Mouse (Mus musculus) midbrain, postnatal 0 days (tissue): ENCODE data around the gene Olfr214. TPM values are rescaled to one million over a fixed set of nuclear protein-coding genes. Genes with fewer than 3 reads are reported as not detected.
"Not testable (repeated sequence)": the region's sequence is repeated elsewhere in the genome, so short reads cannot be mapped to it uniquely, and the experiment has no call there.

Experiments
- ATAC-seq: fragments of 200-750 bp; cut with Nextera tagmentation; 2 replicates; pipeline ENCODE4 v1.8.0; 2017; ENCODE audit warnings: moderate number of reproducible peaks, mild to moderate bottlenecking, moderate TSS enrichment, moderate library complexity; ENCODE audit not compliant: low FRiP score
- DNase-seq: peaks from one replicate; pipeline ENCODE4 v3.0.0-alpha.2; 2015; ENCODE audit warnings: low spot score
- H3K27ac ChIP-seq: fragments of 300-500 bp; sonication (generic); 2 replicates; pipeline ENCODE4 v1.5.1; 2014; ENCODE audit warnings: low read depth, mild to moderate bottlenecking, low read length, mixed read lengths
- H3K27me3 ChIP-seq: fragments of 300-500 bp; sonication (generic); 2 replicates; pipeline ENCODE4 v1.6.1; 2014; ENCODE audit warnings: low read length, control low read depth, mixed read lengths; ENCODE audit not compliant: insufficient read depth
- H3K36me3 ChIP-seq: fragments of 300-500 bp; sonication (generic); 2 replicates; pipeline ENCODE4 v1.6.1; 2014; ENCODE audit warnings: low read length, control low read depth, mixed read lengths; ENCODE audit not compliant: insufficient read depth
- H3K4me1 ChIP-seq: fragments of 300-500 bp; sonication (generic); 2 replicates; pipeline ENCODE4 v1.6.1; 2014; ENCODE audit warnings: mild to moderate bottlenecking, control low read depth, antibody characterized with exemption, low read length, mixed read lengths; ENCODE audit not compliant: insufficient read depth
- H3K4me2 ChIP-seq: fragments of 300-500 bp; sonication (generic); 2 replicates; pipeline ENCODE4 v1.6.1; 2014; ENCODE audit warnings: low read depth, mild to moderate bottlenecking, low read length, mixed read lengths; ENCODE audit not compliant: poor library complexity, severe bottlenecking
- H3K4me3 ChIP-seq: fragments of 300-500 bp; sonication (generic); 2 replicates; pipeline ENCODE4 v1.5.1; 2014; ENCODE audit warnings: low read depth, mild to moderate bottlenecking, low read length, moderate library complexity
- H3K9ac ChIP-seq: fragments of 300-500 bp; sonication (generic); replicated peaks from 2 replicates; pipeline ENCODE4 v1.6.1; 2014; ENCODE audit warnings: mild to moderate bottlenecking, low read length, moderate library complexity, mixed read lengths; ENCODE audit not compliant: poor library complexity, severe bottlenecking
- H3K9me3 ChIP-seq: fragments of 300-500 bp; sonication (generic); 2 replicates; pipeline ENCODE4 v1.6.1; 2016; ENCODE audit warnings: low read length, control low read depth
- CTCF ChIP-seq: IDR thresholded peaks from 2 replicates; pipeline ENCODE4 v1.5.1; 2016; ENCODE audit warnings: antibody characterized with exemption, mild to moderate bottlenecking
- WGBS: fragments of 180-500 bp; shearing (Covaris S2); extraction: QIAGEN DNeasy Blood & Tissue Kit; methylation state at CpG from one replicate; pipeline ENCODE4 v1.1.7; 2014; 5-methylcytosine and 5-hydroxymethylcytosine counted together
- polyA plus RNA-seq: library from polyadenylated mRNA; unstranded; fragments of >200 nt; fragmentation: Nextera tagmentation; extraction: Ambion mirVana; gene quantifications from 2 replicates; pipeline ENCODE4 v1.2.1, GENCODE M21; 2015
- total RNA-seq: library from RNA; depleted of rRNA; stranded (reverse); fragments of >200 nt; gene quantifications from 2 replicates; pipeline ENCODE4 v1.2.3, GENCODE M21; 2014; rRNA removed

The Olfr214 gene
- 0.99 TPM in 1 of 2 replicates, not detected in the other for total RNA-seq
- not detected in 2 replicates for polyA plus RNA-seq

- Histone ChIP-seq H3K4me1 (no peaks in the 10 kb centered on the region), H3K27me3 (no peaks in the 10 kb centered on the region), H3K27ac (no peak within 1 kb of the TSS), H3K36me3 (no peaks in the 10 kb centered on the region), H3K9me3 (no peaks in the 10 kb centered on the region), H3K9ac (no peak within 1 kb of the TSS), H3K4me3 (no peak within 1 kb of the TSS), H3K4me2 (no peak within 1 kb of the TSS)
- DNase-seq = no peak
- no peak for TF ChIP-seq CTCF
- ATAC-seq = no peak
- 77% methylated on average over 1 of the region's 1 CpGs for WGBS
Observed at GRCm38 (mm10) chr6:116553935-116554334, at the start of gene Olfr214. Gene Olfr214 (plus strand): TSS chr6:116554235.

GRCm38 (mm10) chr6:116506302-116507003, 47.6 kb upstream of the Olfr214 start, which contains the start of gene Olfr212:
Gene Olfr212 (plus strand): TSS chr6:116506516.
- not testable (repeated sequence) for H3K27me3 ChIP-seq, H3K9me3 ChIP-seq, H3K4me1 ChIP-seq, H3K4me3 ChIP-seq, H3K9ac ChIP-seq, H3K36me3 ChIP-seq, ATAC-seq, H3K4me2 ChIP-seq, H3K27ac ChIP-seq, DNase-seq
- 89% methylated on average over 19 of the region's 20 CpGs for WGBS

DNA sequence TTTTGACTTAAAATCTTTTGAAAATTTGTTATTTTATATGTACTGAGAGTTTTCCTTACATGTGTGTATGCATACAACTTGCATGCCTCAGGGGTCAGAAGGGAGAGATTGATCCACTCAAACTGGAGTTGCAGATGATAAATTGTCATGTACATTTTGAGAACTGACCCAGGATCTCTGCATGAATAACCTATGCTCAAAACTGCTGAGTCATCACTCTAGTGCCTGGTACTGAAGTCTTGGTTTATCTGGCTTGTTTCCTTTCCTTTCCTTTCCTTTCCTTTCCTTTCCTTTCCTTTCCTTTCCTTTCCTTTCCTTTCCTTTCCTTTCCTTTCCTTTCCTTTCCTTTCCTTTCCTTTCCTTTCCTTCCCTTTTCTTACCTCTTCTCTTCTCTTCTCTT, 39.2 kb upstream of the Olfr214 start:
- no peak overlapping the region for H3K27ac ChIP-seq
- H3K27me3 ChIP-seq = no peaks in the 10 kb centered on the region
- no peaks in the 10 kb centered on the region for H3K36me3 ChIP-seq
- H3K4me1 ChIP-seq = no peaks in the 10 kb centered on the region
- H3K9ac ChIP-seq = no peak overlapping the region
- no peak overlapping the region for H3K4me2 ChIP-seq
- H3K4me3 ChIP-seq = no peak overlapping the region
- ATAC-seq (no peak), DNase-seq (no peak)
- no peak for TF ChIP-seq CTCF
- no peaks in the 10 kb centered on the region for H3K9me3 ChIP-seq

GRCm38 (mm10) chr6:116538156-116538555, 15.9 kb upstream of the Olfr214 start, which contains the start of gene Olfr213:
Gene Olfr213 (plus strand): TSS chr6:116538456.
- TF ChIP-seq CTCF = no peak
- Histone ChIP-seq H3K9me3 (no peaks in the 10 kb centered on the region), H3K4me3 (no peak within 1 kb of the TSS), H3K4me2 (no peak within 1 kb of the TSS), H3K36me3 (no peaks in the 10 kb centered on the region), H3K27ac (no peak within 1 kb of the TSS), H3K4me1 (no peaks in the 10 kb centered on the region), H3K27me3 (no peaks in the 10 kb centered on the region), H3K9ac (no peak within 1 kb of the TSS)
- DNase-seq (no peak), ATAC-seq (no peak)
- WGBS = 85% methylated on average over 1 of the region's 1 CpGs

DNA sequence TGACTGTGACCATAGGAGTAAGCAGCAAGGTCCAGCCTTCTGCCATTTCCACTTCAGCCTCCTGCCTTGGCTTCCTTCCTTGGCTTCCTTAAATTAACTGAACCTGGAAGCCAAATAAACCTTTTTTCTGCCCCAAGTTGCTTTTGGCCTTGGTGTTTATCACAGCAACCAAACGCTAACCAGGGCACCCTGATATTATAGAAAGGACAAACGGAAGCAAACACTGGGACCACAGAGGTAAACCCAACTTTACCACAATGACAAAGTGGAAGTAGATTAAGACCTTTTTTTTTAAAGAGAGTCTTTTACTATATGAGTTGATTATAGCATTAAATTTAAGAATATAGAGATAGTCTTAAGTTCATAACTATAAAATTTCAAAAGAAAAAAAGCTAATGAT, 11.5 kb upstream of the Olfr214 start:
- no peak overlapping the region for H3K9ac ChIP-seq
- H3K4me1 ChIP-seq = no peaks in the 10 kb centered on the region
- ATAC-seq (no peak), DNase-seq (no peak)
- H3K9me3 ChIP-seq = no peaks in the 10 kb centered on the region
- WGBS = 87% methylated on average over 2 of the region's 2 CpGs
- H3K27ac ChIP-seq = no peak overlapping the region
- no peaks in the 10 kb centered on the region for H3K36me3 ChIP-seq
- H3K27me3 ChIP-seq = no peaks in the 10 kb centered on the region
- no peak overlapping the region for H3K4me3 ChIP-seq
- no peak overlapping the region for H3K4me2 ChIP-seq
- TF ChIP-seq CTCF = no peak

- not testable (repeated sequence) for H3K27me3 ChIP-seq, H3K9me3 ChIP-seq, H3K36me3 ChIP-seq, DNase-seq, ATAC-seq, H3K27ac ChIP-seq, H3K4me1 ChIP-seq, H3K4me3 ChIP-seq, H3K9ac ChIP-seq, H3K4me2 ChIP-seq
- 94% methylated on average over 11 of the region's 11 CpGs for WGBS
Observed at GRCm38 (mm10) chr6:116550841-116551240, 3.2 kb upstream of the Olfr214 start, which contains the start of gene Gm5580. Gene Gm5580 (plus strand): TSS chr6:116551141.
